Mouse (Mus musculus) adrenal gland, postnatal 14 days (tissue): ENCODE measurements around the gene Tenm4. TPM values are rescaled to one million over a fixed set of nuclear protein-coding genes. Genes with fewer than 3 reads are reported as not detected.

Experiments used
- DNase-seq: peaks from one replicate; pipeline ENCODE4 v3.0.0; 2021; ENCODE audit warnings: mixed read lengths
- total RNA-seq: library from RNA; stranded (reverse); gene quantifications from 2 replicates; pipeline ENCODE4 v1.2.3, GENCODE M21; 2021

Gene Tenm4
- total RNA-seq, 1 experiment from 2014 or later = 15.6 TPM

GRCm38 (mm10) chr7:96813036-96813435 lies 642.0 kb downstream of the Tenm4 start:
- no peak for DNase-seq

GRCm38 (mm10) chr7:96813497-96814400 lies 642.7 kb downstream of the Tenm4 start:
- DNase-seq = no peak

- no peak for DNase-seq
Measured at GRCm38 (mm10) chr7:96814581-96814980, 643.5 kb downstream of the Tenm4 start.

DNA sequence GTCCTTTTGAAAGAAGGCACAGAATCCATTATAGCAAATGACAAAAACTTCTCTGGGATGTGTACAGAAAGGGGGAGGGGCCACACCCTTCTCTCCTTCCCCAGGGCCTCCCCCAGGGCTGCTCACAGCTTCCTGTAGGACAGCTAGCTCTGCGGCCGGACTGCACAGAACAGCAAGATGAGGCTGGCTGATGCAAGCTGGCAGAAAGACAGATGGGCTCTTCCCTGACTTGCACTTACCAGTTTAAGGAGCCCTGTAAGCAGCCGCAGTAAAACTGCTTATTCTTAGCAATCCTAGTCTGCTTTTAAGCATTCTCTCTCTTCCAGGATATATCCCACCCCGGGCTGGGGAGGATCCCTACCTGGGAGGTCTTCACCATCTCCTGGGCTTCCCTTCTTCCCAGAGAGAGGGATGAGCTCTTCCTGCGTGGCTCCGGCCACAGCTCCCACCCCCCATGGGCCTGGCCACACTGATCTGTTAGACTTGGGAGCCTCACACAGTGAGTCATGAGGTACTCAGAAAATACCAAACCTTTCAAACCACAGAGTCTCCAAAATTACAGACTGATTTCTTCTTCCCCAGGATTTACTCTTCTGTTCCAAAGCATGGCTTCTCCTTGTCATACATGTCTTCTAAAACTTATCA lies 646.1 kb downstream of the Tenm4 start:
- DNase-seq = peak; percentile 69

DNA sequence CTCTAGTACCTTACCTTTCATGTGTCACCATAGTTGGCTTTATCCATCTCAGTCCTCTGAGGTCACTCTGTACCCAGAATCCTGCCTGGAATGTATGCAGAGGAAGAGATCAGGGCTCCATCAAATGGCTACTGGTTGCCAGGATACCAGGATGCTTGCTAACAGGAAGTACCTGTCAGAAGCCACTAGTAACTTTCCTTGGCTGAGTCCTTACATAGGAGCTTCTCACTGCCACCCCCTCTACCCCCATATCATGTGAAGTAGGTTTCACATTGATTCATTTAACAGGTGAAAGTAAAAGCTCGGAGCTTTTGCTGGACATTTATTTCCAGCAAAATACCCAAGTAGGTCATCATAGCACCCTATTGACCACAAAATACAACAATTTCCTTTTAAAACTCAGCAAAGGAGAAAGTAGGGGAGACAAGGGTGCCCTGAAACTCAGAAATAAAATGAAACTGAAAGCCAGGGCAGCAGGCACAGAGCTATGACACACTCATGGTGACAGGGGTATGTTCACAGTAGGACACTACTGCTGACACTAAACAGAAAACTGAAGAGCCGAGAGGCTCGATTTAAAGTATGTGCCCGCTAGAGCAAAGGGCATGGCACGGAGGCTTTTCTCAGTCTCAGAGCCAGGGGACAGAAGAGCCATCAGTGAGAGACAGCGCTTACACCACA lies 647.3 kb downstream of the Tenm4 start:
- DNase-seq = no peak

GRCm38 (mm10) chr7:96819538-96819937 lies 648.5 kb downstream of the Tenm4 start:
- DNase-seq = no peak

GRCm38 (mm10) chr7:96820343-96820742 lies 649.3 kb downstream of the Tenm4 start:
- no peak for DNase-seq

DNA sequence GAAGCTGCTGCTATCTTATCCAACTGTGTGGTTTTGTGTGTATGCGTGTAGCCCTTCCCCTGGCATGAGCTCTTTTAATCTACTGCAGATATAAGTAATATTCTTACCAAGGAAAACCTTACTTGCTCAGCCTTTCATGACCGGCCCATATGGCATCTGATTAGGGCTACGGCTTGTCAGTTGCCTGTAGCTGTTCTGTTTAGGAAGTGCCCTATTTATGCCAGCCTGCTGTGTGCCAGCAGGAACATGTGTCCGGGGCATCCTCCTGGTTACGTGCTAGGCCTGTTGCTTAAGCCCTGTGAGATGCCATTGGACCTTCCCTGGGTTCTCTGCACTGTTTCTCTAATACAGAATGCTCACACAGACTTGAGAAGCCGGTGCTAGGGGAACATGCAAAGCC lies 655.1 kb downstream of the Tenm4 start:
- DNase-seq = no peak

GRCm38 (mm10) chr7:96826672-96827071 lies 655.6 kb downstream of the Tenm4 start:
- no peak for DNase-seq

DNA sequence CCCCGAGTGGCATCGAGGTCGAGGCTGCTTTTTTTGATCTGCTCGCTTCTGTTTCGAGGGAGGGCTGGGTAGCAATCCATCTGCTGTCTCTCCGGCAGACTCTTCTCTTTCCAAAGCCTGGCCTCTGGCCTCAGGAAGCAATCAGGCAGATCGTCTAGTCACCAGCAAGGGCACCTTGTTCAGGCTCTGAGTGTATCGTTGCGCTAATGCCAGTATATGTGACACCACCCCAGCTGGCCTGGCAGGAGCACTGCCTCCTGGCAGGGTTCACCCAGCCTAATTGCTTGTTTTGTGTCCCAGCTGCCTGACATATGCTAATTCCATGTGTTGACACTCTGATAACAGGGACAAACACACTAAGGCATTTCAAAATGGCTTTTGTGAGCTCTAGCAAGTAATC lies 661.5 kb downstream of the Tenm4 start:
- DNase-seq = peak; percentile 69

GRCm38 (mm10) chr7:96833012-96833411 lies 662.0 kb downstream of the Tenm4 start:
- no peak for DNase-seq

- DNase-seq = peak; percentile 81
Measured at GRCm38 (mm10) chr7:96834681-96835289, 663.7 kb downstream of the Tenm4 start.

DNA sequence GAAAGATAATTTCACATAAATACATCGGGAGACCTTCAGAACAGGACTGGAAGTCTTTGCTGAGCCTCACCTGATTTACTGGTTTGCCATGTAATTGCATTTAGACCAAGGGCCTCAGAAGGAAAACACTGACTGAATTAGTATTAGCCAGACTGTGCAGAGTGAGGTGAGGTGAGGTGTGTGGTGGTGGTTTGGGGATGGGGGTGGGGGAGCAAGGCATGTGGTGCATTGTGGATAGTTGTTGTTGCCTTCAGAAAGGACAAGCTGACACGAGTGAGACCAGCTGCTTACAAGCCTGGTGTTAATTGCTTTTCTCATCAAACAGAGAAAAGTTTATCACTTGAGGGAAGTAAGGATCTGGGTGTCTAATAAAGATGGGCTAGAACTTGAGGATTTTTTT lies 664.3 kb downstream of the Tenm4 start:
- no peak for DNase-seq

DNA sequence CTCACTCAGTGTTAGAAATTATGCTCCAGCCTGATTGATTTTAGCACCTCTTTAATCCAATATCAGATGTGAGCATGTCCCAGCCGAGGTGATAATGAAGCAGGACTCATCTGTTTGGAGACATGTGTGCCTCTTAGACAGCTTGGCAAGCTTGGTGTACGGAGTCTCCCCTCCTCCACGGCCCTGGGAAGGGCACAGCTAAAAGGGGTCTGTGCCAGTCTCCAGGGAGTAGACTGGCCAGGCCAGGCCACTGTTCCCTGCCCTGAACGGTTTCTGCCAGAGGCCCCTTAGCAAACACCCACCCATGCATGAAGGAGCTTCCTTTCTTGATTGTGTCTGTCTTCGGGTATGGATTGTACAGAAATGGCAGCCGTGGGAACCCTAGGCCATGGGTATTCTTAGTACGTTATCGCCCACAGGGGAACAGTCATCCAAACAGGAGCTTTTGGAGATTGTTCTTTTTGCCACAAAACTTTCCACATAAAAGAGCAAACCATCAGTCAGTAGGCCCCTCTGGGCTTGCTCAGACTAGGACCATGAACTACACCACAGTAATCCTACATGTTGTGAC lies 667.3 kb downstream of the Tenm4 start:
- DNase-seq = no peak

GRCm38 (mm10) chr7:96838926-96839325 lies 667.9 kb downstream of the Tenm4 start:
- DNase-seq = no peak

GRCm38 (mm10) chr7:96839586-96839985 lies 668.5 kb downstream of the Tenm4 start:
- DNase-seq = peak; percentile 26

- peak; percentile 13 for DNase-seq
Measured at GRCm38 (mm10) chr7:96842477-96843255, 671.6 kb downstream of the Tenm4 start.

DNA sequence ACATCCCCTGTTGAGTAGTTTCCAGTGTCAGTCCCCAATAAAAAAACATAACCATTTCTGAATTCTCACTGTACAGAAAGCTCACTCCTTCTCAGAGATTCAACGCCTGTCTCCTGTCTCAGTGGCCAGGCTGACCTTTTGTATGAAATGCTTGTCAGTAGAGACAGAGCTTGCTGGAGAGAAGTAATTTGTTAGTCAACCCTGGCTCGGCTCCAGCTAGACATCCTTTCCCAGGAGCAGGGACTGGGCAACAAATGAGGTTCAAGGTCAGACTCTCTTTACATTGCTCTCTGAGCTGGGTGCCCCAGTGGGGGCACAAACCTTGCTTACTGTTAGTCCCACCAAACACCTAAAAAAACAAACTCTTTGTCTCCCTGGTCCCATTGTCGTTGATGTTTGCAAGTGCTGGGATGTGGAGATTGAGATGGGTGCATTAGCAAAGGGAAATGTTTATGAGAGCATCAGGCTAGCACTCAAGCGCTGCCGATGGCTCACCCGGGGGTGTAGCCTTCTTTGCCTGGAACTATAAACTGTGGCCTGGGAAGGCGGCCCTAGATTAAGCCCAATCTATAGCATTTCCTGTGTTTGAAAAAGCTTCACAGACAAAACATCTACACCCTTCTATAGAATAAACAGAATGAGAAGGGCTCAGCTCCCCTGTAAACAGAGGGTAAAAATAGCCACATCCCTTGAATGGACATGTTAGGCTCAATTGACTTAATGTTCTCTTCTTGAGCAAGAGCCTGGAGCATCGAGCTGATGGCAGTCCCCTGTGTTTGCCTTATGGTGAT lies 673.3 kb downstream of the Tenm4 start:
- peak; percentile 65 for DNase-seq

DNA sequence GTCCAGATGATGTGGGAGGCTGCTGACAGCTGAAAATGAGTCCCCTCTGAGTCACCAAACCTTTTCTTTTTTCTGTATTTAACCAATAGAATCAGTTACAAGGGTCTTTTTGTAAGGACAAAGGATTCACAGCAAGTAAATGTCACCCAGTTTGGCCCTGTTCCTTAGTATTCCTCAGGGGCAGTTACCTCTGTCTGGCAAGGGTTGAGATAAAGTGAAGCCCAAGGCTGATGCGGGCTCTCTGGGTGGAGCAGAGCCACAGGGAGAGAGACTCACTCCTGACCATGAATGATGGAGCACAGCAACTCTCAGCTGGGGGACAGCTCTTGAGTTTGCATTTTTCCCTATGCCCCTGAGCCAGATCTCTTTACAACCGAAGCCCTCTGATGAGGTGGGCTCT lies 681.7 kb downstream of the Tenm4 start:
- DNase-seq = peak; percentile 50

- DNase-seq = no peak
Measured at GRCm38 (mm10) chr7:96855867-96856406, 684.9 kb downstream of the Tenm4 start.
